Mouse (Mus musculus) embryonic facial prominence, embryonic 13.5 days (tissue): ENCODE results near the gene Svs2. TPM values are rescaled to one million over a fixed set of nuclear protein-coding genes. Genes with fewer than 3 reads are reported as not detected.
"Not testable (repeated sequence)": the region's sequence is repeated elsewhere in the genome, so short reads cannot be mapped to it uniquely, and the experiment has no call there.

ENCODE experiments used
- ATAC-seq: fragments of 200-750 bp; cut with Nextera tagmentation; 2 replicates; pipeline ENCODE4 v1.8.0; 2017; ENCODE audit warnings: low read depth; ENCODE audit not compliant: insufficient number of reproducible peaks, insufficient read depth, low FRiP score, low TSS enrichment
- H3K27ac ChIP-seq: fragments of 300-500 bp; sonication (generic); 2 replicates; pipeline ENCODE4 v1.5.1; 2015; ENCODE audit warnings: moderate library complexity, mild to moderate bottlenecking, inconsistent platforms
- H3K27me3 ChIP-seq: fragments of 300-500 bp; sonication (generic); 2 replicates; pipeline ENCODE4 v1.6.1; 2015; ENCODE audit warnings: mild to moderate bottlenecking, inconsistent platforms
- H3K36me3 ChIP-seq: fragments of 300-500 bp; sonication (generic); 2 replicates; pipeline ENCODE4 v1.6.1; 2015; ENCODE audit warnings: mild to moderate bottlenecking, inconsistent platforms
- H3K4me1 ChIP-seq: fragments of 300-500 bp; sonication (generic); 2 replicates; pipeline ENCODE4 v1.6.1; 2015; ENCODE audit warnings: inconsistent platforms
- H3K4me2 ChIP-seq: fragments of 300-500 bp; sonication (generic); 2 replicates; pipeline ENCODE4 v1.6.1; 2015; ENCODE audit warnings: moderate library complexity, mild to moderate bottlenecking, inconsistent platforms
- H3K4me3 ChIP-seq: fragments of 300-500 bp; sonication (generic); 2 replicates; pipeline ENCODE4 v1.5.1; 2015; ENCODE audit warnings: mild to moderate bottlenecking, inconsistent platforms
- H3K9ac ChIP-seq: fragments of 300-500 bp; sonication (generic); 2 replicates; pipeline ENCODE4 v1.6.1; 2015; ENCODE audit warnings: mild to moderate bottlenecking, inconsistent platforms
- H3K9me3 ChIP-seq: fragments of 300-500 bp; sonication (generic); 2 replicates; pipeline ENCODE4 v1.6.1; 2016; ENCODE audit warnings: inconsistent platforms
- WGBS: fragments of 180-500 bp; shearing (Covaris S2); methylation state at CpG from one replicate; pipeline ENCODE4 v1.1.7; 2015; ENCODE audit warnings: mixed read lengths; 5-methylcytosine and 5-hydroxymethylcytosine counted together
- polyA plus RNA-seq: library from polyadenylated mRNA; unstranded; fragments of >200 nt; fragmentation: Nextera tagmentation; extraction: Ambion mirVana; gene quantifications from 2 replicates; pipeline ENCODE4 v1.2.1, GENCODE M21; 2015

The Svs2 gene
- polyA plus RNA-seq, result not detected in 2 replicates

DNA sequence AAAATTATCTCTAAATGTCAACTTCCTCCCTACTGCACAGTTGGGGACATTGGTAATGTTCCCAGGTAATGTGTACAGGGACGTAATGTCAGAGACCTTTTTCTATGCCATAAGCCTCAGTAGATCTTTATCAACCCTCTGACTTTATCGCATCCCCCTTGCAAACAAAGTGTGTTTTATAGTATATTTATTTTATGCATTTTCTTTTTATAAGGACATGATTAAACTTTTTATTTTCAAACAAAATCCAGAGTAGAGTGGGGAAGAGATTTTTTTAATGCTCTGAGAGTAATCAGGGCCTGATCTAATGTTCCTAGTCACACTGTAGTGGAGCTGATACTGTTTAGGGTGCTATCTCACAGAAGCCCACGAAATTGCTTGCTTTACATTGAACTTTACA, at the start of gene Svs2:
Gene Svs2, minus strand, starts transcription at position 101 of the 400 bp plus-strand sequence.
- H3K4me2 ChIP-seq, result no peak within 1 kb of the TSS
- H3K36me3 ChIP-seq, result no peaks in the 10 kb centered on the region
- H3K4me1 ChIP-seq, result no peaks in the 10 kb centered on the region
- no peaks in the 10 kb centered on the region for H3K9me3 ChIP-seq
- ATAC-seq, result no peak
- WGBS, result 81% methylated on average over 3 of the region's 3 CpGs
- H3K9ac ChIP-seq, result no peak within 1 kb of the TSS
- no peak within 1 kb of the TSS for H3K4me3 ChIP-seq
- H3K27ac ChIP-seq, result no peak within 1 kb of the TSS
- no peaks in the 10 kb centered on the region for H3K27me3 ChIP-seq

DNA sequence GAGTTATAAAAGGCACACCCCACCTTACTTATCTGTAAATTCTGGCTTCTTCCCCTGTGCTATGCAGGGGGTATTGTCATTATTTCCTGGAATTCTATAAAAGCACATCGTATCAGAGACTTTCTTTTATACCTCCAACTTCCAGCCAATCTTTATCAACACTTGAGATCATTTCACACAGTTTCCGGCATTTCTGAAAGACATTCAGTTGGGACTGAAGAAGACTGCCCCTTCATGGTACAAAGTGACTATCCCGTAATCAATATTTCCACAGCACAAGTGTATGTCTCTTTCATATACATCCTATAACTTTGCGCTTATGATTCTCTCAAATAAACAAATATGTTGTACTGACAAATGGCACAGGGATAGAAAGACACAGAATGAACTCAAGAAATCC, 40.1 kb upstream of the Svs2 start, which contains the start of gene Svs4:
Gene Svs4, minus strand, starts transcription at position 101 of the 400 bp plus-strand sequence.
- Histone ChIP-seq H3K4me1 (no peaks in the 10 kb centered on the region), H3K9ac (no peak within 1 kb of the TSS), H3K4me3 (no peak within 1 kb of the TSS), H3K36me3 (no peaks in the 10 kb centered on the region), H3K27me3 (no peaks in the 10 kb centered on the region), H3K27ac (no peak within 1 kb of the TSS), H3K4me2 (no peak within 1 kb of the TSS), H3K9me3 (no peaks in the 10 kb centered on the region)
- no peak for ATAC-seq
- 94% methylated on average over 4 of the region's 4 CpGs for WGBS

DNA sequence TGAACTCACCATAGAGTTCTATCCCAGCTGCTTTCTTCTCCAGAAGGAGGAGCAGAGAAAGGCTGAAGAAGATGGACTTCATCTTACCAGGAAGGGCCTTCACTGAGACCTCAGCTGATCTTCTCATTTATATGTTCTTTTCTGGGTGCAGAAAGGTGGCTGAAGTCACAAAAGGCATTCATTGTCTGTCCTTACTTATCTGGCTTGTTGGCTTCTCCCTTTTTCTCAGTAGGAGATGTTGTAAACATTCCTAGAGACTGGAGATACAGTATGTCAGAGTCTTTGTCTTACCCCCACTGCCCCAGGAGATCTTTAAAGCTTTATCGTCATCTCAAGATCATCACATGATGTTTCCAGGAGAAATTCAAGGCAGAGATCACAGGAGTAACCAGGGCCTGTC, 18.3 kb upstream of the Svs2 start, which contains the start of gene Svs3b:
Gene Svs3b, minus strand, starts transcription at position 101 of the 400 bp plus-strand sequence.
- H3K27ac ChIP-seq, H3K9me3 ChIP-seq, ATAC-seq, H3K4me1 ChIP-seq, H3K36me3 ChIP-seq, H3K4me2 ChIP-seq, H3K4me3 ChIP-seq, H3K27me3 ChIP-seq, H3K9ac ChIP-seq: not testable (repeated sequence)
- WGBS, result 80% methylated on average over 1 of the region's 1 CpGs

DNA sequence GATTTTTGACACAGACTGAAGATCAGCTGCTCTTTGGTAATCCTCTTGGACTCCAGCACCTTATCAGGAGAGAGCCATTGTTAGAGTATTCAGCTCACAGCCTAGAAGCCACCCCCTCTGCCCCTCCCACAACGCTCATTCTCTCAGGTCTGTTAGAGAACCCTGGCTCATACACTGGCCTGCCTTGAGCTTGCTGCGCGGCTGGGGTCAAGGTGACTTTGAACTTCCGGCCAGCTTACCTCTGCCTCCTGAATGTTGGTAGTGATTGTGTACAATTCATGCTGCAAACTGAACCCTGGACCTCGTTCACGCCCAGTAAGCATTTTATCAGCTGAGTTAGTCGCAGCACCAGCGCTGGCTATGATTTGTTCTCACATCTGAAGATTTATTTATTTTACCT, 5.6 kb downstream of the Svs2 start:
- ATAC-seq, result no peak
- 91% methylated on average over 8 of the region's 8 CpGs for WGBS
- H3K4me1 ChIP-seq, result no peaks in the 10 kb centered on the region

DNA sequence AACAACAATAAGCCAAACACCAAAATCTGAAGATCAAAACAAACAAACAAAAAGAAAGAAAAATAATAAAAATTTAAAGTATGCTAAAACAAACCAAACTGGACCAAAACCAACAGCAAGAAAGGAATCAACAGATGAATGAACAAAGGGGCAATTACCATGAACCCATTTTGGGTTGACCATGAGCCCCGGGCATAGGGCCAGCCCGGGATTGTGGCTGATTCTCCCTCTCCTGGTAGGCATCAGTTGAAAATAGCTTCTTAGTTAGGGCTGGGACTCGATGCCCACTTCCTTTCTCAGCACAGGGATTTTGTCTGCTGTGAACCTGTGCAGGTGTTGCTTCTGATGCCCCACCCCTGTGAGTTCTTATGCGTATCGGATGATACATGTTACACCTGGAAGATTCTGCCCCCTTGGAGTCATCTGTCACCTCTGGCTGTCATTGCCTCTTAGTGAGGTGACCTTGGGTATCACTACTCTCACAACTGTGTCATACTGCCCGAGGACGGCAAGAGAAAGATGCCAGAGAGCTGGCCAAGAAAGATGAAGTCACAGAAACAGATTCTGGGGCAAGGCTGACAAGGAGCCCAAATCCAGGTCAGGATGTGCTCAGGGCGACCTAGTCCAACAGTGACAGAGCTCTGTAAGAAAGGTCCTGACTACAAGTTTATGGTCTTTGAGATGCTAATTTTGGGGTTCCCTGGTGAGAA, 9.8 kb downstream of the Svs2 start:
- no peaks in the 10 kb centered on the region for H3K9me3 ChIP-seq
- 86% methylated on average over 8 of the region's 8 CpGs for WGBS
- no peaks in the 10 kb centered on the region for H3K36me3 ChIP-seq
- H3K9ac ChIP-seq, result no peak overlapping the region
- H3K27ac ChIP-seq, result no peak overlapping the region
- ATAC-seq, result no peak
- no peaks in the 10 kb centered on the region for H3K27me3 ChIP-seq
- H3K4me1 ChIP-seq, result no peaks in the 10 kb centered on the region
- no peak overlapping the region for H3K4me2 ChIP-seq
- H3K4me3 ChIP-seq, result no peak overlapping the region

More for the DNA sequence above, 5.6 kb downstream of the Svs2 start:
- no peaks in the 10 kb centered on the region for H3K27me3 ChIP-seq
- no peak overlapping the region for H3K4me2 ChIP-seq
- H3K36me3 ChIP-seq, result no peaks in the 10 kb centered on the region
- H3K27ac ChIP-seq, result no peak overlapping the region
- no peak overlapping the region for H3K4me3 ChIP-seq
- H3K9me3 ChIP-seq, result no peaks in the 10 kb centered on the region
- H3K9ac ChIP-seq, result no peak overlapping the region

DNA sequence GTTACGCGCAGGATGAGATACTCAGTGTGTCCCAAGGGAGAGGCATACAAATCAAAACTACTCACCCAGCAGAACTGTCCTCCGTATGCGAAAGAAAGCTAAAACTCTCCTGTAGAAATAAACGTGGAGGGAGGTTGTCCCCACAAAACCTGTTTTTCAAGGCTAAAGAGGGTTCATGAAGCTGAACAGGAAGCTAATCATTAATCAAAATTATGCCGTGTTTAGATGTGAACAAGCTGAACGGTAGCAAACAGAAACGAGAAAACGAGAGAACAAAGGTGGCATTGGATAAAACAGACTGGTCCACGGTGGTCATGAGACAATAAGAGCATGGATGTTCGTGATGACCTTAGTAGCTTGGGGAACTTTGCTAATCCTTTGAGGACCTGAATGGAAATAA, 16.7 kb downstream of the Svs2 start, which contains the start of gene Wfdc15b:
Gene Wfdc15b, minus strand, starts transcription at position 139 of the 400 bp plus-strand sequence.
- Histone ChIP-seq H3K27ac (no peak within 1 kb of the TSS), H3K27me3 (no peaks in the 10 kb centered on the region), H3K9ac (no peak within 1 kb of the TSS), H3K4me1 (no peaks in the 10 kb centered on the region), H3K4me2 (no peak within 1 kb of the TSS), H3K9me3 (no peaks in the 10 kb centered on the region), H3K36me3 (no peaks in the 10 kb centered on the region), H3K4me3 (no peak within 1 kb of the TSS)
- 76% methylated on average over 11 of the region's 11 CpGs for WGBS
- ATAC-seq, result no peak

DNA sequence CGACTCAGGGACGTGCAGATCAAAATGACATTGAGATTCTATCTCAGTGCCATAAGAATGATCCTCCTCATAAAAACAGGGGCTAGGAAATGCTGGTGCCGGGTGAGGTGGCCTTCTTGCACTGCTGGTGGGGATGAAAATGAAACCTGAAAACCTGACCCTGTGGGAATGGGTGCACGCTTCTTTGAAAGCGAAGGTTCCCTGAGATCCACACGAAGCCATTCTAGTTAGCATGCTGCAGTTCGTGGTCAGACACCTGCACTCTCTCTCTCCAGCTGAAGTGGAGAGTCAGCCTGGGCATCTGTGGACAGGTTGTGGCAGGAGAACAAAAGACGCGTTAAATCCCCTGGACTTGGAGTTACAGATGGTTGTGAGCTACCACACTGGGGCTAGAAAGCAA, 19.0 kb downstream of the Svs2 start:
- Histone ChIP-seq H3K4me1 (no peaks in the 10 kb centered on the region), H3K27ac (no peak overlapping the region), H3K9ac (no peak overlapping the region), H3K27me3 (no peaks in the 10 kb centered on the region), H3K9me3 (no peaks in the 10 kb centered on the region), H3K4me2 (no peak overlapping the region), H3K4me3 (no peak overlapping the region), H3K36me3 (no peaks in the 10 kb centered on the region)
- no peak for ATAC-seq
- WGBS, result 89% methylated on average over 9 of the region's 9 CpGs

DNA sequence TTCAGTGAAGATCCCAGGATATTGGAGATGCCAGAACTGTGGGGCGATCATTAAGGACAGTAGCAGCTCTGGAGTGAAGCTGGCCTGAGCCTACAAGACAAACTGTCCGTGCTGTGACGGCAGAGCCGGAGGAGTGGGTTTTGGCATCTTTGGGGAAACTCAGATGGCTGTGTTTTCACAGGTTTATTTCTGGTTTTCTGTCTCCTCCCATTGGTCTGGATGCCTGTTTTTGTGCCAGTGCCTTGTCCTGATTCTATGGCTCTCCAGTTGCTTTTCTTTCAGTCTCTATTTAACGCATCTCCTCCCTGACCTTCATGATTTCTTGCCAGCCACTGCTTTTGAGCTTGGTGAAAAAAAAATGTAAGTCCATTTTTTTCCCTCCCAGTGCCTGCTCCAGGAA, 25.6 kb downstream of the Svs2 start:
- no peak overlapping the region for H3K9ac ChIP-seq
- 89% methylated on average over 5 of the region's 5 CpGs for WGBS
- H3K36me3 ChIP-seq, result no peaks in the 10 kb centered on the region
- no peak overlapping the region for H3K4me3 ChIP-seq
- H3K4me1 ChIP-seq, result no peaks in the 10 kb centered on the region
- no peaks in the 10 kb centered on the region for H3K27me3 ChIP-seq
- peaks cover 2% of the 10 kb centered on the region; the same call in 1 of the 2 replicates for H3K9me3 ChIP-seq
- no peak overlapping the region for H3K4me2 ChIP-seq
- H3K27ac ChIP-seq, result no peak overlapping the region
- no peak for ATAC-seq

DNA sequence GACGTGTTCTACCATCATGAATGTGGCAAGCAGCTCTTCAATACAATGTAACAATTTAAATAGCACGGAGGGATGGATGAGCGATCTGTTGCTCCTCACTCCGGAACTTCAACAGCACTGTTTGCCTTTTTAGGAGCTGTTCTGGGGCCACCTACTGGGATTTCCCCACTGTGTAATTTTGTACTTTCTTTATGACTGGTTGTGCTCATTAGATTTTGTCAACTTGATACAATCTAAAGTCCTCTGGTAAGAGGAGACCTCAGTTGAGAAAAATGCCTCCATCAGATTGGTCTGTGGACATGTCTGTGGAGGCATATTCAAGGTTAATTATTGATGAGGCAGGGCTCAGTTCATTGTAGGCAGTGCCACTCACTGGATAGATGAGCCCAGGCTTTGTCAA, 27.4 kb downstream of the Svs2 start:
- H3K9me3 ChIP-seq, result peaks cover 2% of the 10 kb centered on the region; the same call in 1 of the 2 replicates
- WGBS, result 86% methylated on average over 4 of the region's 4 CpGs
- H3K36me3 ChIP-seq, result no peaks in the 10 kb centered on the region

DNA sequence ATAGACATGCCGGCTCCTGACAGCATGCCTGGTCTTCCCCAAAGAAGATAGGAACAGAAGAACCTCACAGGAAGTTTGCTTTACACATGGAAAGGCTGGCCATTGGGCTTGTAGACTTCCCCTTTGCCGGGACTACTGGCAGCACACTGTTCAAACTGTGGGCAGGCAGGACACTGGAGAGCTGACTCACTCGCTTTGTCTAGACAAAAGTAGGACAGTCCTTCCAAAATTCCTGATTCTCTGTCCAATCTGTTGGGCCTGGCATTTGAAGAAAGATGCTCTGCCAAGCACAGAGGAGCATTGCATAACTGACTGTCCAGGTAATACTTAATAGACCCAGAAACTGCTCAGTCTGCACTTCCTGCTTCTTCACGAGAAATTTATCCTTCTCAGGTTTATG, 31.6 kb downstream of the Svs2 start:
- no peak overlapping the region for H3K4me3 ChIP-seq
- WGBS, result 78% methylated on average over 4 of the region's 4 CpGs

More for the DNA sequence above, 27.4 kb downstream of the Svs2 start:
- no peak overlapping the region for H3K27ac ChIP-seq
- no peaks in the 10 kb centered on the region for H3K27me3 ChIP-seq
- no peak overlapping the region for H3K4me2 ChIP-seq
- H3K4me1 ChIP-seq, result no peaks in the 10 kb centered on the region
- ATAC-seq, result no peak
- H3K9ac ChIP-seq, result no peak overlapping the region
- no peak overlapping the region for H3K4me3 ChIP-seq

DNA sequence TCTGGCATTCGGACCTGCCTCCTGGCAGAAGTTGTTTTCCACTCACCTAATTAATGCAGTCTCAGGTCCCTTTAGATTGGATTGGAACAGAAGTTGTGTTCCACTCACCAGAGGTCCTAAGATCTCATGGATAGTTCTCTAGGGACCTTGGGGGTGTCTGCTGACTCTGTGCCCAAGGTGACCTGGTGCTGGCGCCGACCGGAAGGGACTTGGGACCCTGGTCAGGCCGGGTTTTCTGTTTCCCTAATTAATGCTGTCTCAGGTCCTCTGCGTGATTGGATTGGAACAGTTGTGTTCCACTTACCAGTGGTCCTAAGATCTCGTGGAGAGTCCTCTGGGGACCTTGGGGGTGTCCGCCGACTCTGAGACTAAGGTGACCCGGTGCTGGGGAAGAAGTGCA, 32.3 kb downstream of the Svs2 start:
- H3K4me1 ChIP-seq, H3K27ac ChIP-seq, H3K4me2 ChIP-seq, H3K4me3 ChIP-seq, H3K9ac ChIP-seq, H3K36me3 ChIP-seq, H3K27me3 ChIP-seq, H3K9me3 ChIP-seq, ATAC-seq: not testable (repeated sequence)
- 90% methylated on average over 10 of the region's 10 CpGs for WGBS

More for the DNA sequence above, 31.6 kb downstream of the Svs2 start:
- ATAC-seq, result no peak
- no peak overlapping the region for H3K9ac ChIP-seq
- no peaks in the 10 kb centered on the region for H3K36me3 ChIP-seq
- no peaks in the 10 kb centered on the region for H3K4me1 ChIP-seq
- H3K9me3 ChIP-seq, result peaks cover 2% of the 10 kb centered on the region; the same call in 1 of the 2 replicates
- H3K4me2 ChIP-seq, result no peak overlapping the region
- H3K27ac ChIP-seq, result no peak overlapping the region
- no peaks in the 10 kb centered on the region for H3K27me3 ChIP-seq

DNA sequence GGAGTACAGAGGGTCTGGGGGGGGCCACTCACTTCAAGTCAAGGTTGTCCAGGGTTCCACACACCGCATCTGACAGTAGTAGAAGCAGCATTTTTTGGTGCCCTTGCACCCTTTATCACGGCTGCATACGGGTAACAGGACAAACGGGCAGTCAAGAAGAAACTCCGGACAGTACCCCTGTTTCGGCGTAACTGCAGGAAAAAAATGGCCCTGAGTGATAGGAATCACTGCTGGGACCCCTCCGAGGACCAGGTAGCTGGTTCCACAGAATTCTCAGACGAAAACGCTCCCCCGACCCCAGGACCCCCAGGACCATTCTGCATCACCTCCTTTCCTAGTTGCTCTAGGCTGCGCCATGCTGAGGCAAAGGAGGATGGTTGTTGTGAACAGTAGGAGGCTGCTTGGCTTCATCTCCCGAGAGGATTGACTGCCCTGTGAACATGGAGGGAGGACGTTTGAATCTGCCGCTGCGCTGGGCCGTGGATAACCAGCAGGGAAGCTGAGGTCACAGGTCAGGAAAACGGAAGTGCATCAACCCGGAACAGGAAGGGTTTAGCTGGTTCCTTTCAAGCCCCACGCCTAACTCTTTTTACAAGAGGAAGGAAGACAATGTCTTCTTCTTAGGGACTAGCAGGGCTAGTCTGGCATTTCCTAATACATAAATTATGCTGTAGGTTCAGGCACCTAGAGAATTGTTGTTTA, 38.5 kb downstream of the Svs2 start, which contains the start of gene Wfdc15a:
Gene Wfdc15a, minus strand, starts transcription at position 505 of the 702 bp plus-strand sequence.
- H3K27me3 ChIP-seq, result no peaks in the 10 kb centered on the region
- no peak within 1 kb of the TSS for H3K4me2 ChIP-seq
- H3K36me3 ChIP-seq, result no peaks in the 10 kb centered on the region
- no peaks in the 10 kb centered on the region for H3K4me1 ChIP-seq
- no peak within 1 kb of the TSS for H3K9ac ChIP-seq
- H3K4me3 ChIP-seq, result no peak within 1 kb of the TSS
- 73% methylated on average over 20 of the region's 20 CpGs for WGBS
- H3K9me3 ChIP-seq, result no peaks in the 10 kb centered on the region
- no peak within 1 kb of the TSS for H3K27ac ChIP-seq
- no peak for ATAC-seq
